Mouse (Mus musculus) olfactory bulb, adult 2 months (tissue): ENCODE data around the gene Zfp846.

Source experiments
- CTCF ChIP-seq: fragments of 200-500 bp; IDR thresholded peaks from 2 replicates; pipeline ENCODE4 v1.5.1; 2012; ENCODE audit warnings: low read depth, mild to moderate bottlenecking, low read length, moderate library complexity; ENCODE audit not compliant: insufficient read depth
- POLR2A ChIP-seq: fragments of 200-500 bp; IDR thresholded peaks from 2 replicates; pipeline ENCODE4 v1.6.1; 2012; ENCODE audit warnings: mild to moderate bottlenecking, low read depth, low read length, moderate library complexity; ENCODE audit not compliant: insufficient read depth

GRCm38 (mm10) chr9:20562177-20562576 lies 18.9 kb upstream of the Zfp846 start:
- TF ChIP-seq POLR2A = no peak
- no peak for TF ChIP-seq CTCF
